Mouse (Mus musculus): ENCODE measurements around the gene Pabpn1. TPM values are rescaled to one million over a fixed set of nuclear protein-coding genes. Genes with fewer than 3 reads are reported as not detected.
A peak's percentile ranks its signal among the peaks of the same experiment; 100 is the strongest.

Gene Pabpn1
- polyA plus RNA-seq, 1 experiment from 2014 or later: 157 TPM

- Histone ChIP-seq H3K9me3 (replicated peaks) (no peaks in the 10 kb centered on the region), H3K4me1 (peaks cover 6% of the 10 kb centered on the region)
- 87% methylated on average over 5 of the region's 5 CpGs for WGBS
Observed at GRCm38 (mm10) chr14:54870861-54871260, 21.4 kb upstream of the Pabpn1 start, which contains the start of gene Homez. Homez (minus strand) TSS chr14:54870961.

GRCm38 (mm10) chr14:54874165-54874564, 18.1 kb upstream of the Pabpn1 start:
- no peak overlapping the region for H3K27ac ChIP-seq
- H3K9ac ChIP-seq: no peak overlapping the region
- H3K4me2 ChIP-seq: no peak overlapping the region
- peaks cover 4% of the 10 kb centered on the region; the same call in 1 of the 2 replicates for H3K36me3 ChIP-seq
- 86% methylated on average over 3 of the region's 3 CpGs for whole genome bisulfite sequencing
- no peak overlapping the region for H3K4me3 ChIP-seq (replicated peaks)
- no peak for ATAC-seq (replicated peaks; ENCODE audit: low FRiP score)
- H3K4me1 ChIP-seq: peaks cover 18% of the 10 kb centered on the region
- peaks cover 4% of the 10 kb centered on the region; the same call in 1 of the 2 replicates for H3K27me3 ChIP-seq
- no peaks in the 10 kb centered on the region for H3K9me3 ChIP-seq (replicated peaks)

More at GRCm38 (mm10) chr14:54870861-54871260, 21.4 kb upstream of the Pabpn1 start, which contains the start of gene Homez:
- Histone ChIP-seq H3K9ac (no peak within 1 kb of the TSS), H3K27me3 (no peaks in the 10 kb centered on the region; the same call in 1 of the 2 replicates), H3K27ac (no peak within 1 kb of the TSS), H3K36me3 (peaks cover 4% of the 10 kb centered on the region; the same call in 1 of the 2 replicates), H3K4me2 (no peak within 1 kb of the TSS), H3K4me3 (replicated peaks) (no peak within 1 kb of the TSS)
- no peak for ATAC-seq (replicated peaks; ENCODE audit: low FRiP score)

GRCm38 (mm10) chr14:54875844-54876538, 16.3 kb upstream of the Pabpn1 start:
- peak overlapping the region; percentile 72 for H3K4me3 ChIP-seq (replicated peaks)
- H3K9me3 ChIP-seq (replicated peaks): no peaks in the 10 kb centered on the region
- H3K4me1 ChIP-seq: peaks cover 18% of the 10 kb centered on the region
- peak overlapping the region; percentile 65 for H3K9ac ChIP-seq
- peak overlapping the region; percentile 90 for H3K27ac ChIP-seq
- H3K4me2 ChIP-seq: peak overlapping the region; percentile 100
- peaks cover 4% of the 10 kb centered on the region; the same call in 1 of the 2 replicates for H3K36me3 ChIP-seq
- peak; percentile 34 for ATAC-seq (replicated peaks; ENCODE audit: low FRiP score)
- WGBS: 2% methylated on average over 36 of the region's 36 CpGs
- H3K27me3 ChIP-seq: peaks cover 4% of the 10 kb centered on the region; the same call in 1 of the 2 replicates

- H3K27me3 ChIP-seq: peaks cover 4% of the 10 kb centered on the region; the same call in 1 of the 2 replicates
- peak overlapping the region; percentile 72 for H3K4me3 ChIP-seq (replicated peaks)
- H3K9ac ChIP-seq: peak overlapping the region; percentile 65
- peak; percentile 90 for ATAC-seq (replicated peaks; ENCODE audit: low FRiP score)
- no peaks in the 10 kb centered on the region for H3K9me3 ChIP-seq (replicated peaks)
- H3K27ac ChIP-seq: peak overlapping the region; percentile 90
- under 1% methylated on average over 71 of the region's 72 CpGs for WGBS
- H3K36me3 ChIP-seq: peaks cover 4% of the 10 kb centered on the region; the same call in 1 of the 2 replicates
- peak overlapping the region; percentile 100 for H3K4me2 ChIP-seq
- H3K4me1 ChIP-seq: peaks cover 18% of the 10 kb centered on the region
Observed at GRCm38 (mm10) chr14:54876539-54877047, 15.7 kb upstream of the Pabpn1 start.

- H3K4me1 ChIP-seq: peaks cover 18% of the 10 kb centered on the region
- peak within 1 kb of the TSS; percentile 72 for H3K4me3 ChIP-seq (replicated peaks)
- H3K9ac ChIP-seq: peak within 1 kb of the TSS; percentile 65
- under 1% methylated on average over 49 of the region's 61 CpGs for WGBS
- no peaks in the 10 kb centered on the region for H3K9me3 ChIP-seq (replicated peaks)
- peaks cover 4% of the 10 kb centered on the region; the same call in 1 of the 2 replicates for H3K27me3 ChIP-seq
- peak; percentile 87 for ATAC-seq (replicated peaks; ENCODE audit: low FRiP score)
- peaks cover 1% of the 10 kb centered on the region; the same call in 1 of the 2 replicates for H3K36me3 ChIP-seq
- H3K4me2 ChIP-seq: peak within 1 kb of the TSS; percentile 100
- H3K27ac ChIP-seq: peak within 1 kb of the TSS; percentile 90
Observed at GRCm38 (mm10) chr14:54877048-54877715, 15.1 kb upstream of the Pabpn1 start, which contains the start of gene Ppp1r3e. Ppp1r3e (minus strand) TSS chr14:54877550.

GRCm38 (mm10) chr14:54883154-54884021, 8.9 kb upstream of the Pabpn1 start, which contains the start of the genes Bcl2l2 and Gm20521:
Bcl2l2 (plus strand) TSS chr14:54883377.
Gm20521 (plus strand) TSS chr14:54883441.
- Histone ChIP-seq H3K4me3 (replicated peaks) (peak within 1 kb of the TSS; percentile 56), H3K9ac (peak within 1 kb of the TSS; percentile 71), H3K4me1 (peaks cover 25% of the 10 kb centered on the region), H3K27ac (peak within 1 kb of the TSS; percentile 96), H3K27me3 (peaks cover under 1% of the 10 kb centered on the region; the same call in 1 of the 2 replicates), H3K9me3 (replicated peaks) (no peaks in the 10 kb centered on the region), H3K4me2 (peak within 1 kb of the TSS; percentile 82), H3K36me3 (peaks cover 25% of the 10 kb centered on the region)
- under 1% methylated on average over 27 of the region's 27 CpGs for WGBS
- ATAC-seq (replicated peaks; ENCODE audit: low FRiP score): peak; percentile 91

- peak overlapping the region; percentile 82 for H3K4me2 ChIP-seq
- no peaks in the 10 kb centered on the region for H3K27me3 ChIP-seq
- peak overlapping the region; percentile 96 for H3K27ac ChIP-seq
- WGBS: 12% methylated on average over 21 of the region's 21 CpGs
- peak overlapping the region; percentile 71 for H3K9ac ChIP-seq
- ATAC-seq (replicated peaks; ENCODE audit: low FRiP score): peak; percentile 16
- no peaks in the 10 kb centered on the region for H3K9me3 ChIP-seq (replicated peaks)
- peaks cover 25% of the 10 kb centered on the region for H3K4me1 ChIP-seq
- H3K36me3 ChIP-seq: peaks cover 25% of the 10 kb centered on the region
- H3K4me3 ChIP-seq (replicated peaks): peak overlapping the region; percentile 56
Observed at GRCm38 (mm10) chr14:54884022-54884712, 8.1 kb upstream of the Pabpn1 start.

- 89% methylated on average over 11 of the region's 11 CpGs for WGBS
Observed at GRCm38 (mm10) chr14:54885309-54885708, 7.0 kb upstream of the Pabpn1 start.

GRCm38 (mm10) chr14:54893651-54894181, 1.4 kb downstream of the Pabpn1 start:
- Histone ChIP-seq H3K4me1 (peaks cover 35% of the 10 kb centered on the region), H3K27me3 (no peaks in the 10 kb centered on the region), H3K9me3 (replicated peaks) (no peaks in the 10 kb centered on the region), H3K27ac (peak overlapping the region; percentile 96), H3K4me2 (peak overlapping the region; percentile 66), H3K36me3 (peaks cover 34% of the 10 kb centered on the region), H3K9ac (peak overlapping the region; percentile 100), H3K4me3 (replicated peaks) (peak overlapping the region; percentile 91)
- ATAC-seq (replicated peaks; ENCODE audit: low FRiP score): peak; percentile 98
- under 1% methylated on average over 38 of the region's 38 CpGs for WGBS

More at GRCm38 (mm10) chr14:54885309-54885708, 7.0 kb upstream of the Pabpn1 start:
- H3K9me3 ChIP-seq (replicated peaks): no peaks in the 10 kb centered on the region
- peaks cover 25% of the 10 kb centered on the region for H3K4me1 ChIP-seq
- peaks cover 25% of the 10 kb centered on the region for H3K36me3 ChIP-seq
- H3K27ac ChIP-seq: no peak overlapping the region
- ATAC-seq (replicated peaks; ENCODE audit: low FRiP score): no peak
- H3K4me3 ChIP-seq (replicated peaks): peak overlapping the region; percentile 56
- peak overlapping the region; percentile 82 for H3K4me2 ChIP-seq
- no peak overlapping the region for H3K9ac ChIP-seq
- no peaks in the 10 kb centered on the region for H3K27me3 ChIP-seq

- Histone ChIP-seq H3K36me3 (peaks cover 42% of the 10 kb centered on the region), H3K27me3 (no peaks in the 10 kb centered on the region), H3K9me3 (replicated peaks) (no peaks in the 10 kb centered on the region), H3K4me3 (replicated peaks) (peak overlapping the region; percentile 91), H3K4me2 (peak overlapping the region; percentile 66), H3K27ac (peak overlapping the region; percentile 96), H3K4me1 (peaks cover 38% of the 10 kb centered on the region), H3K9ac (peak overlapping the region; percentile 100)
- ATAC-seq (replicated peaks; ENCODE audit: low FRiP score): peak; percentile 72
- under 1% methylated on average over 53 of the region's 54 CpGs for WGBS
Observed at GRCm38 (mm10) chr14:54894296-54895151, 2.2 kb downstream of the Pabpn1 start.
